Mouse (Mus musculus): Measurements from ENCODE around the gene Lpp.

DNA sequence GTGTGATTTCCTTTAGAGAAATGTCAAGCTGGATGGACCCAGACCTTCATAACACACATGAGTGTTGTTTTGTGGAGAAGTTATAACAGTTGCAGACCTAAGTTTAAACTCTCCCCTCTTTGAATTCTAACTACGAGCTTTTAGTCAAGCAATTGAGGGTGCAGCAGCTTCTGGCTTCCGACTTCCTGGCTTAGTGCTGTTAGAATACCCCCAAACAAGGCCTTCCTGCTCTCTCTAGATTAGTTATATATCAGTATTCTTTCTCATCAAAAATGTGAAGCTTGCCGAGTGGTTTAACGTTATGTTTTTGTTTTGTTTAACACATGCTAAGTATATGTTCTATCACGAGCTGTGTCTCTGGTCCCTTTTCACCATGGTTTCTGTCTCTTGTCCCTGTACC is 56.9 kb downstream of the Lpp start:
- TF ChIP-seq BHLHE40 (IDR thresholded peaks at IDR 0.05; ENCODE audit: low read depth, low read length) (no peak), EP300 (IDR thresholded peaks at IDR 0.05; ENCODE audit: low read length) (no peak), CTCF (conservative IDR thresholded peaks at IDR 0.05 in 1 of 2, IDR thresholded peaks at IDR 0.05 in 1 of 2; ENCODE audit: low read depth in 2 of 2, low read length in 2 of 2) (no peak), POLR2A (IDR thresholded peaks at IDR 0.05; ENCODE audit: low read depth, low read length) (no peak), USF2 (conservative IDR thresholded peaks at IDR 0.05; ENCODE audit: low read depth, low read length) (no peak)

Measured in CH12.LX (cell line).